Mouse (Mus musculus): ENCODE data around the gene Thsd7b. TPM values are rescaled to one million over a fixed set of nuclear protein-coding genes. Genes with fewer than 3 reads are reported as not detected.
"Not testable (repeated sequence)": the region's sequence is repeated elsewhere in the genome, so short reads cannot be mapped to it uniquely, and the experiment has no call there.

Thsd7b gene
- polyA plus RNA-seq, 1 experiment from 2014 or later, result 5.2 TPM

GRCm38 (mm10) chr1:129644252-129644861, 371.3 kb downstream of the Thsd7b start:
- H3K9ac ChIP-seq, result no peak overlapping the region
- ATAC-seq (ENCODE audit: insufficient number of reproducible peaks, low FRiP score, low TSS enrichment, low read depth), result no peak
- H3K4me3 ChIP-seq (replicated peaks), result no peak overlapping the region
- no peak overlapping the region for H3K27ac ChIP-seq (replicated peaks)
- H3K4me1 ChIP-seq, result no peaks in the 10 kb centered on the region
- 48% methylated on average over 8 of the region's 8 CpGs for WGBS
- no peaks in the 10 kb centered on the region for H3K36me3 ChIP-seq
- H3K9me3 ChIP-seq (replicated peaks), result no peaks in the 10 kb centered on the region
- H3K4me2 ChIP-seq (replicated peaks), result no peak overlapping the region
- H3K27me3 ChIP-seq, result no peaks in the 10 kb centered on the region

- not testable (repeated sequence) for ATAC-seq (ENCODE audit: insufficient number of reproducible peaks, low FRiP score, low TSS enrichment, low read depth); H3K4me2 ChIP-seq (replicated peaks); H3K36me3 ChIP-seq; H3K27ac ChIP-seq (replicated peaks); H3K9me3 ChIP-seq (replicated peaks); H3K9ac ChIP-seq; H3K27me3 ChIP-seq; H3K4me1 ChIP-seq; H3K4me3 ChIP-seq (replicated peaks)
- 83% methylated on average over 6 of the region's 6 CpGs for WGBS
These were observed 378.3 kb downstream of the Thsd7b start for GRCm38 (mm10) chr1:129651448-129651847.

DNA sequence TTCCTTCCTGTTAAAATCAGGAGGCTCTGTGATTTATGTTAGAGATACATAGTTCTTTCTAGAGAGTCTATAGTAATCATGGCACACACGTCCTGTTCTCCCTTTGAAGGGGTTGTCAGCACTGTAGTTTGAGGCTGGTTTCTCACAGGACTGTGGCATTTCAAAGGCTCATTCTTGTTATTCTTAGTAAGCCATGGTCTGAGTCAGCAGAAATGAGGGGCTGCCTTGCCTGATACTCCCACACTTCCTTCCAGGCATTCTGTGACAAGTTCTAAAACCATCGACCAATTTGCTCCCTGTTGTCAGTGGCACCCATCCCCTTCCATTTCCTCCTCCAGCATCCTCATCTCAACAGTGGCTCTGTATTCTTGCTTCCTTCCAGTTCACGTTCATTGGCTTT, 384.9 kb downstream of the Thsd7b start:
- H3K27ac ChIP-seq (replicated peaks), result no peak overlapping the region
- 56% methylated on average over 3 of the region's 3 CpGs for WGBS
- no peaks in the 10 kb centered on the region for H3K36me3 ChIP-seq
- ATAC-seq (ENCODE audit: insufficient number of reproducible peaks, low FRiP score, low TSS enrichment, low read depth), result no peak
- H3K27me3 ChIP-seq, result no peaks in the 10 kb centered on the region
- H3K4me2 ChIP-seq (replicated peaks), result no peak overlapping the region
- no peak overlapping the region for H3K4me3 ChIP-seq (replicated peaks)
- H3K9ac ChIP-seq, result no peak overlapping the region
- H3K9me3 ChIP-seq (replicated peaks), result no peaks in the 10 kb centered on the region
- H3K4me1 ChIP-seq, result no peaks in the 10 kb centered on the region

DNA sequence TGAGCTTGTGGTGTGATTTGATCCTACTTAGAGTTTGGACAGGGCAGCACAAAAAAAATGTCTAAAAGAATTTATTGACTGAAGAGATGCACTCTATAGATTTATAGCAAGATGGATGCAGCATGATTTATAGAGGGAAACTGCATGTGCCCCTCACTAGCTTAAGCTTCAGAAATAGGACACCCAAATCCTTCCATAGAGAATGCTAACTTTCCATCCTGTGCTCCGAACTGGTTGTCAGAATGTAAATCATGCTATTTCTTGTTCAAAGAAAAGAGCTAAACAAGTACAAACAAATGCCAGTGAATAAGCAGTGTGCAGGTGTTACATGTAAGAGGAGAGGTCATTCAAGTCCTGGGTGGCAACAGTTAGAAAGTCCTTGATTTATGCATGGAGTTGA, 402.8 kb downstream of the Thsd7b start:
- Histone ChIP-seq H3K4me1 (no peaks in the 10 kb centered on the region), H3K27me3 (no peaks in the 10 kb centered on the region), H3K27ac (replicated peaks) (no peak overlapping the region), H3K9me3 (replicated peaks) (no peaks in the 10 kb centered on the region), H3K36me3 (no peaks in the 10 kb centered on the region), H3K9ac (no peak overlapping the region), H3K4me2 (replicated peaks) (no peak overlapping the region), H3K4me3 (replicated peaks) (no peak overlapping the region)
- 61% methylated on average over 1 of the region's 1 CpGs for WGBS
- ATAC-seq (ENCODE audit: insufficient number of reproducible peaks, low FRiP score, low TSS enrichment, low read depth), result no peak

DNA sequence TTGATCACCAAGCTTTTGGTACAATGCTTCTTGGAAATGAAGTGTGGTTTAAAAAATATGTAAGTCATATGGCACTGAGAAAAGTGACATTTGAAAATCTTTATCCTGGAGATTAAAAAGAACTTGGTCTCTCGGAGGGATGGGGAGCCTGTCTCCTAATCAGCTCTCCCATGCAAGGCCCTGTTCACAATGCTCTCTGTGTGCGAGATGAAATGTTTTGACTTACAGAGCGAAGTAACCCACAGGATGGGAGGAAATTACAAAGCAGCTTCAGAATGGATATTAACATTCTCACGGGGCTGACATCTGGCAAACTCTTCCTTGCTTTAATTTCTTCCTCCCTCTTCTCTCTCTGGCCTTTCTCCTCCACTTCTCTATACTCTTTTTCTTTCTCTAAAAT, 405.7 kb downstream of the Thsd7b start:
- Histone ChIP-seq H3K4me3 (replicated peaks) (no peak overlapping the region), H3K27ac (replicated peaks) (no peak overlapping the region), H3K36me3 (no peaks in the 10 kb centered on the region), H3K9me3 (replicated peaks) (no peaks in the 10 kb centered on the region), H3K9ac (no peak overlapping the region), H3K4me1 (no peaks in the 10 kb centered on the region), H3K27me3 (no peaks in the 10 kb centered on the region), H3K4me2 (replicated peaks) (no peak overlapping the region)
- ATAC-seq (ENCODE audit: insufficient number of reproducible peaks, low FRiP score, low TSS enrichment, low read depth), result no peak
- 17% methylated on average over 4 of the region's 4 CpGs for WGBS

- H3K9me3 ChIP-seq (replicated peaks), result no peaks in the 10 kb centered on the region
- 73% methylated on average over 1 of the region's 1 CpGs for WGBS
- no peaks in the 10 kb centered on the region for H3K4me1 ChIP-seq
- no peaks in the 10 kb centered on the region for H3K36me3 ChIP-seq
- ATAC-seq (ENCODE audit: insufficient number of reproducible peaks, low FRiP score, low TSS enrichment, low read depth), result no peak
- no peak overlapping the region for H3K27ac ChIP-seq (replicated peaks)
- H3K27me3 ChIP-seq, result no peaks in the 10 kb centered on the region
- no peak overlapping the region for H3K4me3 ChIP-seq (replicated peaks)
- no peak overlapping the region for H3K9ac ChIP-seq
- H3K4me2 ChIP-seq (replicated peaks), result no peak overlapping the region
These were observed 432.6 kb downstream of the Thsd7b start for GRCm38 (mm10) chr1:129705701-129706100.

- Histone ChIP-seq H3K36me3 (no peaks in the 10 kb centered on the region), H3K9me3 (replicated peaks) (no peaks in the 10 kb centered on the region), H3K9ac (no peak overlapping the region), H3K27ac (replicated peaks) (no peak overlapping the region), H3K27me3 (no peaks in the 10 kb centered on the region), H3K4me3 (replicated peaks) (no peak overlapping the region), H3K4me2 (replicated peaks) (no peak overlapping the region), H3K4me1 (no peaks in the 10 kb centered on the region)
- WGBS, result 90% methylated on average over 3 of the region's 3 CpGs
- ATAC-seq (ENCODE audit: insufficient number of reproducible peaks, low FRiP score, low TSS enrichment, low read depth), result no peak
These were observed 439.6 kb downstream of the Thsd7b start for GRCm38 (mm10) chr1:129712706-129713105.

DNA sequence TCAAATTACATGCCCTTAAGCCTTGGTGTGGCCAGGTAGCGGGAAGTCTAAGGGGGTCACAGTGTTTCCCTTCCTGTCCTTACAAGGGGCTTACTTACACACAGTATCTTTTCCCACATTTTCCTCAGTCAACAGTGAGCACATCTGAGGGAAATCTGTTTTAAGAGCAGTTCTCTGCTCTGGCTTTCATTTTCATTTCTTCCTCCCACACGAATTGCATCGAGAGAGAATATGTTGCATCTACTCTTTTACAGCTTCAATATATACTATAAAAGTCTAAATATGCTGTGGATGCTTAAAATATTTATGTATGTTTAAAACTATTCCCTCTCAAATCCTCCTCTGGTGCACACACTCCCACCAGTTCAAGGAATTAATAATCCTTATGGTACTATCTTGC, 440.5 kb downstream of the Thsd7b start:
- no peak overlapping the region for H3K9ac ChIP-seq
- no peaks in the 10 kb centered on the region for H3K36me3 ChIP-seq
- ATAC-seq (ENCODE audit: insufficient number of reproducible peaks, low FRiP score, low TSS enrichment, low read depth), result no peak
- no peaks in the 10 kb centered on the region for H3K9me3 ChIP-seq (replicated peaks)
- H3K27me3 ChIP-seq, result no peaks in the 10 kb centered on the region
- H3K27ac ChIP-seq (replicated peaks), result no peak overlapping the region
- H3K4me2 ChIP-seq (replicated peaks), result no peak overlapping the region
- no peaks in the 10 kb centered on the region for H3K4me1 ChIP-seq
- 66% methylated on average over 3 of the region's 3 CpGs for WGBS
- H3K4me3 ChIP-seq (replicated peaks), result no peak overlapping the region

DNA sequence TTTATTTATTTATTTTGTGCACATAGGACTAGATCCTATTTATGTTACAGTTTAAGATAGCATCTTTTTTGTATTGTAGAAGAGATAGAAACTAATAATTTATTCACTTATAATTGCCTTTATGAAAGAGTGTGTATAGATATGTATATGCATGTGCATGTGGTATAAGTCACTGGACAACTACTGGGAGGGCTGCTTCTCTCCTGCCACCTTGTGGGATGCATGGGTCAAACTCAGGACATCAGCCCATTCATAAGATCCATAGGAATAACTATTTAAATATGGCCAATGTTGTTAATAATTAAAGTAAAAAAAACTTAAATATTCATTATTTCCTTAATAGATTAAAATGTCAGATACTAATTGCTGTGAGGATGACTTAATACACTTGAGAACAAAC, 446.5 kb downstream of the Thsd7b start:
- H3K27me3 ChIP-seq, result no peaks in the 10 kb centered on the region
- no peak overlapping the region for H3K27ac ChIP-seq (replicated peaks)
- no peaks in the 10 kb centered on the region for H3K4me1 ChIP-seq
- ATAC-seq (ENCODE audit: insufficient number of reproducible peaks, low FRiP score, low TSS enrichment, low read depth), result no peak
- no peak overlapping the region for H3K9ac ChIP-seq
- no peak overlapping the region for H3K4me2 ChIP-seq (replicated peaks)
- H3K4me3 ChIP-seq (replicated peaks), result no peak overlapping the region
- no peaks in the 10 kb centered on the region for H3K9me3 ChIP-seq (replicated peaks)
- no peaks in the 10 kb centered on the region for H3K36me3 ChIP-seq

GRCm38 (mm10) chr1:129731991-129732390, 458.9 kb downstream of the Thsd7b start:
- no peak overlapping the region for H3K9ac ChIP-seq
- H3K27ac ChIP-seq (replicated peaks), result no peak overlapping the region
- H3K4me2 ChIP-seq (replicated peaks), result no peak overlapping the region
- 82% methylated on average over 2 of the region's 2 CpGs for WGBS
- H3K4me1 ChIP-seq, result no peaks in the 10 kb centered on the region
- no peaks in the 10 kb centered on the region for H3K9me3 ChIP-seq (replicated peaks)
- ATAC-seq (ENCODE audit: insufficient number of reproducible peaks, low FRiP score, low TSS enrichment, low read depth), result no peak
- no peaks in the 10 kb centered on the region for H3K36me3 ChIP-seq
- H3K27me3 ChIP-seq, result no peaks in the 10 kb centered on the region
- H3K4me3 ChIP-seq (replicated peaks), result no peak overlapping the region

- Histone ChIP-seq H3K36me3 (no peaks in the 10 kb centered on the region), H3K9ac (no peak overlapping the region), H3K27me3 (no peaks in the 10 kb centered on the region), H3K4me1 (no peaks in the 10 kb centered on the region), H3K4me2 (replicated peaks) (no peak overlapping the region), H3K9me3 (replicated peaks) (no peaks in the 10 kb centered on the region), H3K27ac (replicated peaks) (no peak overlapping the region), H3K4me3 (replicated peaks) (no peak overlapping the region)
- 74% methylated on average over 3 of the region's 3 CpGs for WGBS
- ATAC-seq (ENCODE audit: insufficient number of reproducible peaks, low FRiP score, low TSS enrichment, low read depth), result no peak
These were observed 474.5 kb downstream of the Thsd7b start for GRCm38 (mm10) chr1:129747595-129747994.

GRCm38 (mm10) chr1:129756548-129757240, 483.6 kb downstream of the Thsd7b start:
- Histone ChIP-seq H3K36me3 (no peaks in the 10 kb centered on the region), H3K4me3 (replicated peaks) (no peak overlapping the region), H3K9me3 (replicated peaks) (no peaks in the 10 kb centered on the region), H3K27me3 (no peaks in the 10 kb centered on the region), H3K27ac (replicated peaks) (no peak overlapping the region), H3K4me1 (no peaks in the 10 kb centered on the region), H3K4me2 (replicated peaks) (no peak overlapping the region), H3K9ac (no peak overlapping the region)
- WGBS, result 77% methylated on average over 1 of the region's 1 CpGs
- ATAC-seq (ENCODE audit: insufficient number of reproducible peaks, low FRiP score, low TSS enrichment, low read depth), result no peak

Measured in embryonic facial prominence, embryonic 15.5 days (tissue).